Mouse (Mus musculus) limb, embryonic 14.5 days (tissue): ENCODE measurements around the gene Gm49486. TPM values are rescaled to one million over a fixed set of nuclear protein-coding genes. Genes with fewer than 3 reads are reported as not detected.

Experiments used
- ATAC-seq: fragments of 200-750 bp; cut with Nextera tagmentation; 2 replicates; pipeline ENCODE4 v1.8.0; 2017; ENCODE audit warnings: low read depth, moderate number of reproducible peaks, moderate TSS enrichment; ENCODE audit not compliant: low FRiP score
- DNase-seq: peaks from one replicate; pipeline ENCODE4 v3.0.0-alpha.2; 2015; ENCODE audit warnings: low spot score
- H3K27ac ChIP-seq: fragments of 300-500 bp; sonication (generic); replicated peaks from 2 replicates; pipeline ENCODE4 v1.5.1; 2014; ENCODE audit warnings: low read depth, mild to moderate bottlenecking, low read length, moderate library complexity, mixed read lengths
- H3K27me3 ChIP-seq: fragments of 300-500 bp; sonication (generic); 2 replicates; pipeline ENCODE4 v1.6.1; 2014; ENCODE audit warnings: low read length, mixed read lengths; ENCODE audit not compliant: control insufficient read depth, insufficient read depth
- H3K36me3 ChIP-seq: fragments of 300-500 bp; sonication (generic); 2 replicates; pipeline ENCODE4 v1.6.1; 2014; ENCODE audit warnings: mild to moderate bottlenecking, low read length, moderate library complexity, mixed read lengths; ENCODE audit not compliant: control insufficient read depth, insufficient read depth
- H3K4me1 ChIP-seq: fragments of 300-500 bp; sonication (generic); 2 replicates; pipeline ENCODE4 v1.6.1; 2014; ENCODE audit warnings: antibody characterized with exemption, low read length, mixed read lengths; ENCODE audit not compliant: control insufficient read depth, insufficient read depth
- H3K4me2 ChIP-seq: fragments of 300-500 bp; sonication (generic); replicated peaks from 2 replicates; pipeline ENCODE4 v1.6.1; 2014; ENCODE audit warnings: low read depth, mild to moderate bottlenecking, low read length, moderate library complexity; ENCODE audit not compliant: severe bottlenecking
- H3K4me3 ChIP-seq: fragments of 300-500 bp; sonication (generic); replicated peaks from 2 replicates; pipeline ENCODE4 v1.5.1; 2014; ENCODE audit warnings: low read length
- H3K9ac ChIP-seq: fragments of 300-500 bp; sonication (generic); 2 replicates; pipeline ENCODE4 v1.6.1; 2014; ENCODE audit warnings: mild to moderate bottlenecking, low read depth, low read length, moderate library complexity; ENCODE audit not compliant: severe bottlenecking
- H3K9me3 ChIP-seq: fragments of 300-500 bp; sonication (generic); 2 replicates; pipeline ENCODE4 v1.6.1; 2016; ENCODE audit warnings: low read length; ENCODE audit not compliant: control insufficient read depth
- POLR2A ChIP-seq: fragments of 200-500 bp; IDR thresholded peaks from 2 replicates; pipeline ENCODE4 v1.8.0; 2012; ENCODE audit warnings: inconsistent platforms, mild to moderate bottlenecking, moderate library complexity, borderline replicate concordance; ENCODE audit not compliant: insufficient read depth, insufficient read length; ENCODE audit errors: extremely low read depth
- WGBS: fragments of 180-500 bp; shearing (Covaris S2); extraction: QIAGEN DNeasy Blood & Tissue Kit; methylation state at CpG from one replicate; pipeline ENCODE4 v1.1.7; 2014; 5-methylcytosine and 5-hydroxymethylcytosine counted together
- polyA plus RNA-seq, 2 experiments: library from polyadenylated mRNA; depleted of rRNA in 1 of 2; stranded (reverse) in 1 of 2; unstranded in 1 of 2; fragments of >200 nt; fragmentation: Nextera tagmentation in 1 of 2; extraction: Ambion mirVana in 1 of 2; gene quantifications; 2 replicates each; pipeline versions ENCODE4 v1.2.1 to v1.2.3; 2012 to 2014

Gm49486 gene
- polyA plus RNA-seq, 2 experiments: 0.89 to 2.6 TPM

DNA sequence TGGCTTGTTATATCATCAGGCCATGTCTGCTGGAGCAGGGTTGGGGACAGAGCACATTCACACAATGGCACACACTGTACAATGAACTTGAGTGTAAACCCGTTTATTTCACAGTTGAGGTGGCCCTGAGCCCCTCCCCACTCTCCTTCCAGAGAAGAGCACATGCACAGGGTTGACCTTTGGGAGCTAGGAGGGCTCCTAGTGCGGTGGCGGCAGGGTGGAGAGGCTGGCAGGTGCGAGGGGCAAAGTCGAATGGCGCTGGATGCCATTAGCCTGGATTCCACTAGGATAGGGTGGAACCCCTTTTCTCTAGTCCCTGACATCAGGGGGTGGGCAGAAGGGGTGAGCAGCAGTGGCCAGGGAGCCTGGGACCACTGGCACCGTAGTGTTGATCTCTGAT lies 57.0 kb downstream of the Gm49486 start:
- DNase-seq (no peak), ATAC-seq (no peak)
- H3K9ac ChIP-seq: no peak overlapping the region
- H3K36me3 ChIP-seq: peaks cover 18% of the 10 kb centered on the region
- H3K4me2 ChIP-seq: no peak overlapping the region
- H3K9me3 ChIP-seq: no peaks in the 10 kb centered on the region
- TF ChIP-seq POLR2A: no peak
- no peaks in the 10 kb centered on the region for H3K27me3 ChIP-seq
- H3K4me1 ChIP-seq: no peaks in the 10 kb centered on the region
- no peak overlapping the region for H3K27ac ChIP-seq
- H3K4me3 ChIP-seq: no peak overlapping the region
- 86% methylated on average over 7 of the region's 7 CpGs for WGBS

DNA sequence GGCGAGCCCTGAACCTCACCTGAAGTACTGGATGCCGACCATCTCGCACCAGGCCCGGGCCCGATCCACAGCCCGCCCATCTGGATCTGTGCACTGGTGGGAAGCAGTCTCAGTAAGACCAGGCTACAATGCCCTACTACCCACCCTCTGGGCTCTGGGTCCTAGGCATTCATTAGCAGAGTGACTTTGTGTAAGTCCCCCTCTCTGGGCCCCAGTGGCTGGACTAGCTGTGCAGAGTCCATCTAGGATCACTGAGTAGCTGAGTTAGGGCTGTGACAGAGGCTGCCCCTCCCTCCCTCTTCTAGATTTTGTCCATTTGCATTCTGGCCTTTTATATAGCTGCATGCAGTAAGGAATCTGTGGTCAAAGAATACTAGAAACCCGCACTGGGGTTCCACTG lies 57.9 kb downstream of the Gm49486 start:
- DNase-seq: no peak
- Histone ChIP-seq H3K27ac (no peak overlapping the region), H3K4me2 (no peak overlapping the region), H3K27me3 (no peaks in the 10 kb centered on the region), H3K4me3 (no peak overlapping the region), H3K36me3 (peaks cover 18% of the 10 kb centered on the region), H3K9ac (no peak overlapping the region), H3K4me1 (no peaks in the 10 kb centered on the region), H3K9me3 (no peaks in the 10 kb centered on the region)
- TF ChIP-seq POLR2A: no peak
- ATAC-seq: no peak
- WGBS: 92% methylated on average over 7 of the region's 7 CpGs

DNA sequence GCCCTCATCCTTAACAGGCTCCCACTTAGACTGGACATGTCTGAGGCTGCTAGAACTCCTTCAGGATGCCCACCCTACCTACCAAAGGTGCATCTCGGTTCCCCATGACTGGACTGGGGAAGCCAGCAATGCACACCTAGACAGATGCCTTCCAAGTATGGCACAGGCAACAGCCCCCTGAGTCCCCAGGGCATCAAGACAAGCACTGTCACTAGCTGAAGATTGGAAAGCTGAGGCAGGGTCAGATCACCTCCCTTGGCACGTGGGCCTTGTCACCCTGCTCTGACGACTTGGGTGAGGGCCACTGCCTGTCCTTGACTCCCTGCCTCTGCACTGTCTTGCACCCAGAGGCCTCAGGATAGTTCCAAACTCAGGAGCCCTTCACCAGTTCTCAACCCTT lies 59.2 kb downstream of the Gm49486 start:
- Histone ChIP-seq H3K36me3 (peaks cover 18% of the 10 kb centered on the region), H3K27ac (no peak overlapping the region), H3K9me3 (no peaks in the 10 kb centered on the region), H3K4me1 (no peaks in the 10 kb centered on the region), H3K9ac (no peak overlapping the region), H3K4me2 (no peak overlapping the region), H3K27me3 (no peaks in the 10 kb centered on the region), H3K4me3 (no peak overlapping the region)
- WGBS: 85% methylated on average over 3 of the region's 3 CpGs
- no peak for TF ChIP-seq POLR2A
- ATAC-seq: no peak
- no peak for DNase-seq

DNA sequence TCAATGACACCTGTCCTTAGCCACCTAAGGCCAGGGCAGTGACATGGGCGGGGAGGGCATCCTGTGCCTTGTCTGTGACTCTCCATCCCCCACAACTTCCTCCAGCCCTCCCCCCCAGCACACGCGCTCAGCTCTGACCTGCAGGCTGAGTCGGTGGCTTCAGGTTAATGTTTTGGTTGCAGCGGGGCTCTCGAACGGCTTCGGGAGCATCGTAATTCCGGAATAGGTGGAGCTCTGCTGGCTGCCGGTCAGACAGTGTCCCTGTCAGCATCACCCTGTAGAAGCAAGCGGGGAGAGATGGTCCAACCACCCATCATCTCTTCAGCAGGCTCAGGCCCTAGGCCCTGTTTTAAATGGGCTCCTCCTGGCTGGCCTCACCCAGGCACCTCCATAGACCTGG lies 60.2 kb downstream of the Gm49486 start:
- 73% methylated on average over 12 of the region's 12 CpGs for WGBS
- H3K4me1 ChIP-seq: no peaks in the 10 kb centered on the region
- DNase-seq: no peak
- no peaks in the 10 kb centered on the region for H3K9me3 ChIP-seq
- ATAC-seq: no peak
- H3K27ac ChIP-seq: no peak overlapping the region
- no peaks in the 10 kb centered on the region for H3K27me3 ChIP-seq
- no peak overlapping the region for H3K4me2 ChIP-seq
- no peak overlapping the region for H3K4me3 ChIP-seq
- no peak for TF ChIP-seq POLR2A
- H3K9ac ChIP-seq: no peak overlapping the region
- peaks cover 18% of the 10 kb centered on the region for H3K36me3 ChIP-seq

DNA sequence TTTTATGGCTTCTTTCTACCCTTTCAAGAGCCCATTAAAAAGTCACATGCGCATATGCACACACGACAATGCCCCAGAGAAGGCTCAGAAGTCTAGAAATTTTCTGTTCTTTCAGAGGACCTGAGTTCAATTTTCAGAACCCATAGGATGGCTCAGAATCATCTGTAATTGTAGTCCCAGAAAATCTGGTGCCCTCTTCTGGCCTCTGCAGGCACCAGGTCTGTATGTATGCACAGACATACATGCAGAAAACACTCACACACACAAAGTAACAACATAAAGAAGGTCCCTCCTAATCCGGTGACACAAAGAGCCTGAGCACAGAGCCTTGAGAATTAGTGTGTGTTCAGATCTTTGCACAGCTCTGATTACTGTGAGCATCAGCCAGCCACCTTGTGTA lies 61.1 kb downstream of the Gm49486 start:
- no peak for ATAC-seq
- no peak overlapping the region for H3K9ac ChIP-seq
- no peak for DNase-seq
- no peaks in the 10 kb centered on the region for H3K27me3 ChIP-seq
- H3K4me1 ChIP-seq: no peaks in the 10 kb centered on the region
- WGBS: 45% methylated on average over 3 of the region's 3 CpGs
- no peak for TF ChIP-seq POLR2A
- peaks cover 18% of the 10 kb centered on the region for H3K36me3 ChIP-seq
- no peak overlapping the region for H3K27ac ChIP-seq
- H3K9me3 ChIP-seq: no peaks in the 10 kb centered on the region
- no peak overlapping the region for H3K4me3 ChIP-seq
- H3K4me2 ChIP-seq: no peak overlapping the region

- H3K4me1 ChIP-seq: no peaks in the 10 kb centered on the region
- H3K27me3 ChIP-seq: no peaks in the 10 kb centered on the region
- no peak for TF ChIP-seq POLR2A
- H3K36me3 ChIP-seq: 0 out of 2 replicates have a peak, but pooled peaks cover 4% of the 10 kb centered on the region
- H3K4me2 ChIP-seq: no peak overlapping the region
- ATAC-seq (no peak), DNase-seq (no peak)
- H3K9me3 ChIP-seq: no peaks in the 10 kb centered on the region
- no peak overlapping the region for H3K27ac ChIP-seq
- no peak overlapping the region for H3K9ac ChIP-seq
- WGBS: 84% methylated on average over 9 of the region's 9 CpGs
- no peak overlapping the region for H3K4me3 ChIP-seq
Measured at GRCm38 (mm10) chr15:79292779-79293178, 63.6 kb downstream of the Gm49486 start.
